Mouse (Mus musculus) forebrain, embryonic 10.5 days (tissue): Measurements from ENCODE around the gene Gstz1. TPM values are rescaled to one million over a fixed set of nuclear protein-coding genes. Genes with fewer than 3 reads are reported as not detected.
"Not testable (repeated sequence)": the region's sequence is repeated elsewhere in the genome, so short reads cannot be mapped to it uniquely, and the experiment has no call there.

ENCODE experiments used
- DNase-seq: peaks from one replicate; pipeline ENCODE4 v3.0.0-alpha.2; 2017; ENCODE audit warnings: low spot score; ENCODE audit errors: extremely low spot score
- H3K27ac ChIP-seq: fragments of 300-500 bp; sonication (generic); 2 replicates; pipeline ENCODE4 v1.5.1; 2016; ENCODE audit warnings: mild to moderate bottlenecking
- H3K27me3 ChIP-seq: fragments of 300-500 bp; sonication (generic); 2 replicates; pipeline ENCODE4 v1.6.1; 2016; ENCODE audit warnings: mild to moderate bottlenecking; ENCODE audit not compliant: poor library complexity, severe bottlenecking
- H3K36me3 ChIP-seq: fragments of 300-500 bp; sonication (generic); replicated peaks from 2 replicates; pipeline ENCODE4 v1.6.1; 2016; ENCODE audit warnings: mild to moderate bottlenecking, moderate library complexity
- H3K4me1 ChIP-seq: fragments of 300-500 bp; sonication (generic); 2 replicates; pipeline ENCODE4 v1.6.1; 2016
- H3K4me3 ChIP-seq: fragments of 300-500 bp; sonication (generic); 2 replicates; pipeline ENCODE4 v1.5.1; 2016; ENCODE audit warnings: mild to moderate bottlenecking, moderate library complexity
- H3K9me3 ChIP-seq: fragments of 300-500 bp; sonication (generic); 2 replicates; pipeline ENCODE4 v1.6.1; 2016; ENCODE audit warnings: mild to moderate bottlenecking, moderate library complexity
- WGBS: fragments of 180-500 bp; shearing (Covaris S2); methylation state at CpG from one replicate; pipeline ENCODE4 v1.1.7; 2016; 5-methylcytosine and 5-hydroxymethylcytosine counted together
- polyA plus RNA-seq: library from polyadenylated mRNA; unstranded; fragments of >200 nt; fragmentation: Nextera tagmentation; extraction: Ambion mirVana; gene quantifications from 2 replicates; pipeline ENCODE4 v1.2.1, GENCODE M21; 2016

Gene Gstz1
- polyA plus RNA-seq, 1 experiment from 2014 or later: 28.5 TPM

DNA sequence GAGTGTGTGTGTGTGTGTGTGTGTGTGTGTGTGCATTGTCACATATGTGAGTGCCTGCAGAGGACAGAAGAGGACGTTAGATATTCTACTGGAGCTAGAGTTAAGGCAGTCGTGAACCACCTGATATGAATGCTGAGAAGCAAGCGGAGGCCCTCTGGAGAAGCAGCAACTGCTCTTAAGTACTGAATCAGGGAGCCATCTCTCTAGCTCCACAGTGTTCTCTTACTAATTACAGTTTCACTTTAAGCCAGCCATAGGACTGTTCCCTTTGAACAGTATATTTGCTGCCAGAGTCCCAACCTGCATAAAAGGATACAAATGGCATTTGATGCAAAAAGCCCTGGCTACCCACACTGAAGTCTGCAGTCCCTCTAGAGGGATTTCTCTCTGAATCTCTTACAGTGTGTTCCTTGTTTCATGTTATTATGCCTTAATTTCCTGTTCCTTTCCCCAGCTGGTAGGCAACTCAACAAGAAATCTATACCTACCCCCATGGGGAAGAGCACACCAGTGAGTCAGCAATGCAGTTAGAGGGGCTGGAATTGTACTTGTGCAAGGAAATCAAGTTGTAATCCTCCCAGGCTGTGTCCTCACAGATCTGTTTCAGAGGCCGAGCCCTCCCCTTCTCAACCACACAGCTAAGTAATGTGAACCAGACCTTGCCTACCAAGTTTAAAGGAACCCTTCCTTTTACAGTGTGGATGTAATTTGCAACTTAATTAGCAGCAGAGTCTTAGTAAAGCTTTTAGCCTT lies 28.4 kb downstream of the Gstz1 start:
- no peaks in the 10 kb centered on the region for H3K4me1 ChIP-seq
- H3K4me3 ChIP-seq: no peak overlapping the region
- no peaks in the 10 kb centered on the region for H3K27me3 ChIP-seq
- WGBS: 74% methylated on average over 4 of the region's 4 CpGs
- H3K9me3 ChIP-seq: no peaks in the 10 kb centered on the region
- no peak for DNase-seq
- peaks cover 53% of the 10 kb centered on the region for H3K36me3 ChIP-seq
- no peak overlapping the region for H3K27ac ChIP-seq

DNA sequence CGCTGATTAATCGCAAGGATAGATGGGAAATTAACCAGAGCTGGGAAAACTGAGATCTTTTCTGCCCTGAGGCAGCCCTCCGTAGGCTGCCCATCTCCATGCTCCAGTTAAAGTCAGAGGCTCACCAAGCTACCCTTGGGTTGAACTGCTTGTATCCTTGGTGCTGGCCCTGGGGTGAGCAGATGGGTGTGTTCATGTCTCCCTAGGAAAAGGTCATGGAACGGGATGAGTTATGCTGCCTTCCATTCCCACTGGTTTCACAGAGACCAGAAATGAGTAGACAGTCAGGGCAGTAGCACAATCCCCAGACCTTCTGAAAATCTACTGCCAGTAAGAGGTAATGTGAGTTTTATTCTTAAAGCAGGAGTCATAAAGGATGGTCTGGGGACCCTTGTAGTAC lies 30.7 kb downstream of the Gstz1 start:
- Histone ChIP-seq H3K4me3 (no peak overlapping the region), H3K4me1 (no peaks in the 10 kb centered on the region), H3K36me3 (peaks cover 35% of the 10 kb centered on the region), H3K9me3 (no peaks in the 10 kb centered on the region), H3K27ac (no peak overlapping the region), H3K27me3 (no peaks in the 10 kb centered on the region)
- WGBS: 97% methylated on average over 4 of the region's 4 CpGs
- DNase-seq: no peak

DNA sequence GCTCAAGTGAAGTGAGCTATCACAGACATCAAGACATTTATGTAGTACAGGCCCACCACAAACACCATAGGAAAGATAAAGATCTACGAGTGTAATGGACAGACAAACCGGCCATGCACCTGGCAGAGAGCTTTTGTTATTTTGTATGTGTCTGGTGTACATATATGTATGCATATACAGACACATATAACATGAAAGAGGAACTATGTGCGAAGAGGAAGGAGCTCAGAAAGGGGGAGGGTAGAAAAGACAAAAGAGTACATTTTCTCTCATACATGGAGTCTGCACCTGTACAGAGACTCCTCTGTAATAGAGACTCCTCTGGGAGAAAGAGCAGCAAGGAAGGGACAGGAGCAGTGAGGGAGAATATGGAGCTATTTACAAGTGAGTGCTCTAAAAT lies 46.0 kb downstream of the Gstz1 start:
- Histone ChIP-seq H3K4me3 (no peak overlapping the region), H3K36me3 (0 out of 2 replicates have a peak, but pooled peaks cover 3% of the 10 kb centered on the region), H3K27me3 (no peaks in the 10 kb centered on the region), H3K4me1 (peaks cover 7% of the 10 kb centered on the region), H3K9me3 (no peaks in the 10 kb centered on the region), H3K27ac (no peak overlapping the region)
- 97% methylated on average over 3 of the region's 3 CpGs for WGBS
- DNase-seq: no peak

DNA sequence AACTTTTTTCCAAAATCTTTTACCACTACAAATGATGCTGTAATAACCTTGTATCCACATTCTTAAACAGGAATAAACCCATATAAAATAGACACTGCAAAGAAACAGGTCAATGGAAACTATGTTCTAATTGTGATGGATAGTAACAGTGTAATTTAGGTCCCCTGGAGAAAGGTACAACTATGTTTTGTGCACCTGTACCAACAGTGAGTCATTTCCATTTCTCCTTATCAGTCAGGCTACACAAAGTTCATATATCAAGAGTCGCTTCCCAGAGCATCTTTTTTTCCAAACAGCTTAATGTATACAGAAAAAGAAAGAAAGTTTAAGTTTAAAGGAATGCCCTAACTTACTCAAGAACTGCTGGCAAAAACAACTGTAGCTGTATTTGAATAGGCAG lies 48.1 kb downstream of the Gstz1 start:
- Histone ChIP-seq H3K27ac (no peak overlapping the region), H3K4me3 (no peak overlapping the region), H3K27me3 (no peaks in the 10 kb centered on the region), H3K36me3 (no peaks in the 10 kb centered on the region), H3K4me1 (peaks cover 24% of the 10 kb centered on the region), H3K9me3 (no peaks in the 10 kb centered on the region)
- WGBS: 86% methylated on average over 1 of the region's 1 CpGs
- no peak for DNase-seq

DNA sequence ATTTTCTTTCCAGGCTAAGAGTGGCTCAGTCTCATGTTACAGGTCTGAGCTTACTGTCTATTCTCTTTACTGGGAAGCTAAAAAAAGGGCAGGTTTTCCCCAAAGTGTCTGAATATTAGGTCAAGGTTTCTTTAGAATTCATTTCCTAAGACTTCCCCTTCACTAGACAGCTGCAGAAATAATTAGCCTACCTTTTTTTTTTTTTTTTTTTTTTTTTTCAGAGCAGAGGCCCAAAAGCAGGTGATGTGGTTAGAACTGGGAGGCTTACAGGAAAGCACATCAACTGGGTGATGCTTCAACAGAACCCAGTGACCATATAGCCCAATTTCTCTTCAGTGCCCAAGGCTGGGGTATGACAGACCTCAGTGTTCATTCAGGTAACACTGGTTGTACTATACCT lies 49.3 kb downstream of the Gstz1 start:
- H3K27ac ChIP-seq: no peak overlapping the region
- no peaks in the 10 kb centered on the region for H3K9me3 ChIP-seq
- peaks cover 28% of the 10 kb centered on the region for H3K4me1 ChIP-seq
- no peak overlapping the region for H3K4me3 ChIP-seq
- H3K27me3 ChIP-seq: no peaks in the 10 kb centered on the region; the same call in 1 of the 2 replicates
- no peak for DNase-seq
- H3K36me3 ChIP-seq: no peaks in the 10 kb centered on the region

DNA sequence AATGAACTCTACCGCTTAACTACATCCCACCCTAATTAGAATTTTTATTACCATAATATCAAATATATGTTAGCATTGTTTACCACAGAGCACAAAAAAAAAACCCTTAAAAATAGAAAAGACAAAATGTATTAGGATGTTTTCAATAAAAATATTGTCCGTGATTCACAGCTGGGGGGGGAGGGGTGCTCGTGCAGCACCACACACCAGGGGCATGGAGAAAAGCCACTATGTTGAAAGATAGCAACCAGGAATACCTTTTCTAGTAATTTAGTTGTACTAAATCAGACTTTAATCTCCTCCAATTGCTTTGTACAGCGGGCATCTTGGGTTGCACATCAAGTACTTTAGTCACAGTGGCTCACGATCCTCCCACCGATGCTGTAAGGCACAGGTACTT lies 51.8 kb downstream of the Gstz1 start:
- H3K4me3 ChIP-seq: peak overlapping the region; percentile 93
- 57% methylated on average over 6 of the region's 6 CpGs for WGBS

DNA sequence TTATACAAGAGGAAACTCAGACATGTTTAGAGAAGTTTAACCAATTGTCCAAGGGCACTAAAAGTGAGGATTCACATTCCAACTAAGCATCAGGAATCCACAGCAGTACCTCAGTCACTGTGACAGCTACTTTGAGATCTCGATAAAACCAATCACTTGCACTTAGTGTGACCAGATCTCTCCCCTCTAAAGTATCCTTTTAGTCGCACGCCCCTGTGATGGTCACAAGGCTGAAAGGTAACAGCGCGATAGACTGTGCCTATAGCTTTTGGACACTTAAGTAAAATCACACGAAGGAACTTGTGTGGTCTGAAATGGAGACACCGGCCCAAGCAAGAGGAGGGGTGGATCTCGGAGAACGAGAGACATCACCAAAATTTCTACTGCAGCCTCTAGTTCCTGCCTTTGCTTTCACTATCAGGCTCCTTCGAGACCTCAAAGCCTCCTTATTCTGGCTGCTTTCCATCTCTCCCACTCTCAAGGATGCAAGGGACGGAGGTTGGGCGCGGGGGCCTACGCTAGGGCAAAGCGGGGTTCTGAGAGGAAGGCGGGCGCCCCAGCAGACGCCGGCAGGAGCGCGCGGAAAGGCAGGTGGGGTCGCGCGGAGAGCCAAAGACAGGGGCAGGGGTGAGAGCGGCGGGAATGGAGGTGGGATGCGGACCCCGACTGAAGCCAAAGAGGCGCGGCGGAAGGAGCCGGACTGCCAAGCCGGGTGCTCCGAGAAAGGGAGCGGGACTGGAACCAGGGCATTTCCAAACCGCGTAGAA lies 52.4 kb downstream of the Gstz1 start, which contains the start of gene Samd15:
Samd15 (plus strand) TSS at position 518 of the 767 bp plus-strand sequence.
- no peaks in the 10 kb centered on the region; the same call in 1 of the 2 replicates for H3K27me3 ChIP-seq
- peaks cover 23% of the 10 kb centered on the region for H3K4me1 ChIP-seq
- peak; percentile 62 for DNase-seq
- peak within 1 kb of the TSS; percentile 92 for H3K27ac ChIP-seq
- peak within 1 kb of the TSS; percentile 93 for H3K4me3 ChIP-seq
- WGBS: under 1% methylated on average over 38 of the region's 38 CpGs
- no peaks in the 10 kb centered on the region for H3K36me3 ChIP-seq
- no peaks in the 10 kb centered on the region for H3K9me3 ChIP-seq

More for the DNA sequence above, 51.8 kb downstream of the Gstz1 start:
- Histone ChIP-seq H3K27me3 (no peaks in the 10 kb centered on the region; the same call in 1 of the 2 replicates), H3K4me1 (peaks cover 23% of the 10 kb centered on the region), H3K9me3 (no peaks in the 10 kb centered on the region), H3K27ac (no peak overlapping the region), H3K36me3 (no peaks in the 10 kb centered on the region)
- DNase-seq: no peak

DNA sequence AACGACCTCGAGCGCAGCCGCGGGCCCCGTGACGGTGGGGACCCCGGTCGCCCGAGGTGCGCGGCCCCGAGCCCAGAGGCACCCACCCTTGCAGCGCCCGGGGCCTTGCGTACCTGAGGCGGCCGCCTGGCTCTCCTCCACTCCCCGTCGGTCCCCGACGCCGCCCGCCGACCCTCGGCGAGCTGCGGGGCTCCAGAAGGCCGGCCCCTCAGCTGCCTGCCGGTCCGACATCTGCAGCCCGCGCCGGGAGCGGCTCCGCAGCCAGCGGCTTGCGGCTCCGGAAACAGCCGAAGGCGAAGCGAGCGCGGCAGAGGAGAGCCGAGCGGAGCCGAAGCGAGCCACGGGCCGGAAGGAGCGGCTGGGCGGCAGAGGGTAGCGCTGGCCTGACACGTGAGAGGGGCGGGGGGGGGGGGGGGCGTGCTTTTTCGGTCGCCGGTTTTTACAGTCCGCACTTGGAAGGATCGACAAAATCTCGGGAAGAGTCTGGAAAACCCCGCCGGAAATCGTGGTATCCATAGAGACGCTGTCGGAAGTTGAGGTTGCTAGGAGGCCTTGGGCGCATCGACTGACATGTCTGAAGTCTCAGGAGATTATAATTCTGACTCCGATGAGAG lies 53.1 kb downstream of the Gstz1 start, which contains the start of gene Tmed8:
Tmed8 (minus strand) TSS at position 482 of the 614 bp plus-strand sequence.
- peak within 1 kb of the TSS; percentile 93 for H3K4me3 ChIP-seq
- no peaks in the 10 kb centered on the region for H3K36me3 ChIP-seq
- no peaks in the 10 kb centered on the region; the same call in 1 of the 2 replicates for H3K27me3 ChIP-seq
- H3K9me3 ChIP-seq: no peaks in the 10 kb centered on the region
- peaks cover 23% of the 10 kb centered on the region for H3K4me1 ChIP-seq
- H3K27ac ChIP-seq: peak within 1 kb of the TSS; percentile 92
- DNase-seq: peak; percentile 88
- WGBS: under 1% methylated on average over 69 of the region's 70 CpGs

DNA sequence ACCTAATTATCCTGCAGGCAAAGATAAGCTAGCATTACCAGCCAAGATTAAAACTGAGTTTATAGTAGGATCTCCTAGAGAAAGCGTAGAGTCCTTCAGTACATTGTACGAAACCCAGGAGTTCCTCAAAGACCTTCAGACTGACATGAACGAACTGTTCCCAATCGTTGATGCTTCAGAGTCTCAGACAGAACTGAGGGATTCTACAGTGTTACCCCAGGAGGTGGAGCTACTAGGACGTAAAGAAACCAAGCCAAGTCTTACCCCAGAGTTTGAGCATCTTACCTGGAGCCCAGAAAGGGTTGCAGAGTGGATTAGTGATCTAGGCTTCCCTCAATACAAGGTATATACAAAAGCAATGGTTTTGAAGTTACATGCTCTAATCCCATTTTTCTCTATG lies 54.7 kb downstream of the Gstz1 start:
- Histone ChIP-seq H3K4me1 (peaks cover 23% of the 10 kb centered on the region), H3K27ac (no peak overlapping the region), H3K36me3 (no peaks in the 10 kb centered on the region), H3K9me3 (no peaks in the 10 kb centered on the region), H3K27me3 (no peaks in the 10 kb centered on the region; the same call in 1 of the 2 replicates), H3K4me3 (no peak overlapping the region)
- 73% methylated on average over 5 of the region's 5 CpGs for WGBS
- DNase-seq: no peak

DNA sequence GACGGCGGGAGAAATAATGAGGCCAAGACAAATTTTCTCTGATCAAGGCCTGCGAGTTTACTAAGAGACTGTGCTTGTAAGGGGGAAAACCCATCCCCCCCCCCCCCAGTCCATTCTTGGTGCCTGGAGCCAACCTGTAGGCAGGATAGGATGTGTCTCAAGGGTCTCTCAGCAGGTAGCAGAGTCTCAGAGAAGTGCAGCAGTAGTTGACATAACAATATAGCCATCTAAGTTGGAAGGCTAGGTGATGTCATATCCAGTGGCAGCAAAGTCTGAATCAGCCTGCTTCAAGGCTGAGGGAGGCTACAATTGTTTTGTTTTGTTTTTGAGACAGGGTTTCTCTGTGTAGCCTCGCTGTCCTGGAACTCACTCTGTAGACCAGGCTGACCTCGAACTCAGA lies 58.8 kb downstream of the Gstz1 start:
- WGBS: 90% methylated on average over 5 of the region's 5 CpGs
- not testable (repeated sequence) for H3K9me3 ChIP-seq, DNase-seq, H3K4me1 ChIP-seq, H3K27ac ChIP-seq, H3K36me3 ChIP-seq, H3K27me3 ChIP-seq, H3K4me3 ChIP-seq

DNA sequence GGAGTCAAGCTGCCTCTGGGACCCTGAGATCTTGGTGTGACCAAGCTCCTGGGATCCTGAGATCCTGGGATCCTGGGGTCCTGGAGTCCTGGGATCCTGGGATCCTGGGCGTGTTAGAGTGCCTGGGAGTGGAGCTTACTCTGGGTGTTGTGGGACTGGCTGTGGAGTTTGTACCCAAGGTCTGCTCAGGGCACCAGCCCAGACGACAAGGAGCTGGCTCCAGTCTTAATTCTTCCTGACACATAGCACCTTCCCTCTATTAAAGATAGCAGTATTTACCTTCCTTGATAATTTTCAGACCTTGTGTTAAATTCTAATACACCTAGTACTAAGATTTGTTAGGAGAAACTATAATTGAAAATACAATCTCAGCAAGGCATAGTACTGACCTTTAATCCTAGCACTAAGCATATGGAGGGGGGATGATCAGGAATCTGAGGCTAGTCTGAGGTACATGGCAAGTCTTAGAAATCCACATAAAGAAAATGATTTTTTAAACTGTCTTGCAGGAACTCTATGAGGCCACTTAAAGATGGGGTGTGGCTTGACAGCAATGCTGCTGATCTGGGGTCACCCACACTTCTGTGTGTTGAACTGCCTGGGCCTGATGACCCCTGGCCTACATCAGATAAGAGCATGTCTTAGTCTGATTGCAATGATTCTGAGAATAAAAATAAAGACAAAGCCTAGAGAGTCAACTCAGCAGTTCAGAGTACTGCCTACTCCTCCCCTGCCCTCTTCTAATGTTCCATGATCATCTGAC lies 66.1 kb downstream of the Gstz1 start:
- Histone ChIP-seq H3K27ac (no peak overlapping the region), H3K4me3 (no peak overlapping the region), H3K27me3 (no peaks in the 10 kb centered on the region), H3K4me1 (no peaks in the 10 kb centered on the region), H3K36me3 (no peaks in the 10 kb centered on the region), H3K9me3 (no peaks in the 10 kb centered on the region)
- 70% methylated on average over 2 of the region's 2 CpGs for WGBS
- no peak for DNase-seq
